Mouse (Mus musculus) adrenal gland, adult (tissue): ENCODE data around the gene Cyp11a1.

Experiments
- DNase-seq, 2 experiments: peaks; one replicate each; pipeline ENCODE4 v3.0.0; 2022 to 2023; ENCODE audit warnings: low spot score in 1 of 2; ENCODE audit not compliant: inconsistent age in 2 of 2

The Cyp11a1 gene

DNA sequence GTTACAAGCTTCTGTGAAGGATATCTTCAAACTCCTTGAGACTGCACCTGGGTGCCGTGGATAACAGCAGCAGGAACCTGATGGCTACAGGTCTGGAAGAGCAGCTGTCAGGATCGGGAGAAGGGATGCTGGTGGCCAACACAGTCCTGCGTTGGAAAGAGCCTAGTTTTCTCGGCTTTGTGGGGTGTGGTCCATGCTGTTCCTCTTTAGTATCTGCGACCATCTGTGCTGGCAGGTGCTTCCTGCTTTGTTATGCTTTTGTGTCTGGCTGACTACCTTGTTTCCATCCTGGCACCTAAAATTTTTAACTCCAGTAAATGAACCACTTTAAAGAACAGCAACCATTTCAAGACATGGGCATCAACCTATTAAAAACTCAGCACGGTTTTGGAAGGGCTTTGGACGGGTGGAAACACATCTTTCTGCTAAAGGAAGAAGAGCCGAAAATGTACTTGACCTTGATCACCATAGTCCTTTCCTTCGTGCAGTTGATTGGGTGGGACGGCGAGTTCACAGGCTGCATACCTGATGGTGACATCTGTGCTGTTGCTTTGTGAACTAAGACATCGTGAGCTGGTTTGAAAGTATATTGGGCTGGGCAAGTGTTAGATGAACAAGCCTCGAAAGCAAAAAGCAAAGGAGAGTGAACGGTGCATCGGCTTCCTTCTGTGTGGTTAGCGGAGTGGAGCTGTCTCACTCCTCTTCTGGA, at the start of gene Cyp11a1:
Gene Cyp11a1 (plus strand): TSS at position 659 of the 709 bp plus-strand sequence.
- DNase-seq, result no peak

DNA sequence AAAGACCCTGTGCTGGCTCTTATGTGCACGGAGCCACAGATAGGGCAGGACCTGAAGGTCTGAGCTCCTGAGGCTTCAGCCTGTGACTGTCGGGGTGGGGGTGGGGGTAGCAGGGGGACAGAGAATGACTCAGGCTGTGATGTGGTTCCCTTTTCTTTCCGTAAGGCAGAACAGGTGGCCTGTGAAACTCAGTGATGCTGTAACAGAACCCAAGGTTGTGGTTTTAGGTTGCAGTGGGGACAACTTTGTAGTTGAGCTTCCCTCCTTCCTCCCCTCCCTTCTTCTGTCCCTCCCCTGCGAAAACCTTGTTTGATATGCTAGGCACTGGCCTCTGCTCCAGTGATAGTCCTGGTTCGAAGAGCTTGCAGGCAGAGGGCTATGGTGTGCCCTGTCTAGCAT, 49.4 kb upstream of the Cyp11a1 start:
- DNase-seq, result no peak

DNA sequence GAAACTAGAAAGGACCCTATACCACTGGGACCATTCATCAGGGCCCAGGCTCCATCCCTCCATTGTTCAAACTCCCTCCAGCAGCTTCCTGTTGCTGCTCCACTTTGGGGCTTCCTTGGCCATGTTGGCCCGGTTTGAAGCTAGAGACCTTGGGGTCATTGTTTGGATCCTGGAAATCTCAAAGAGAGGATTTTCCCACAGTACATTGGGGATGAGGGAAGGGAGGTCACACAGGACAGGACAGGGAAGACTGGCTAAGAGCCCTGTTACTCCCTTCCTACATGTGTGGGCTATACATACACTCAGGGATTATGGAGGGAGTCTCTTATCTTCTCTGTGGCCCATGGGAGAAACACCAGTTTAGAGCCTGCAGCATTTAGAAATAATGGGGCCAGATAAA, 47.6 kb upstream of the Cyp11a1 start:
- no peak for DNase-seq

DNA sequence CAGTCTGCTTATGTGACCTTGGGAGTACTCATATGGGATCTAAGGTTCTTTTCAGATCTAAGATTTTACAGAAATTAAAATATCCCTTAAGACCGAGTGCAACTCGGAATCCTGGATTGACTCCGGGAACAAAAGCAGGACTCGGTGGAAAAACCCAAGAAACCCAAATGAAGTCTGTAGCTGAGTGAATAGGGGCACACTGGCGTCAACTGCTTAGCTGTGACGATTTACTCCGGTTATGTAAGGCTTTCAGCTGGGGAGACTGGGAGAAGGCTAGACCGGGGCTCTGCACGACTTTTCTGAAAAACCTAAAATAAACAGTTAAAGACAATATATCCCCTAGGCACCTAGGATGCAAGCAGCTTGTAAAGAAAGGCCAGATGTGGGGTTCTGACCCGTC, 46.8 kb upstream of the Cyp11a1 start:
- no peak for DNase-seq

DNA sequence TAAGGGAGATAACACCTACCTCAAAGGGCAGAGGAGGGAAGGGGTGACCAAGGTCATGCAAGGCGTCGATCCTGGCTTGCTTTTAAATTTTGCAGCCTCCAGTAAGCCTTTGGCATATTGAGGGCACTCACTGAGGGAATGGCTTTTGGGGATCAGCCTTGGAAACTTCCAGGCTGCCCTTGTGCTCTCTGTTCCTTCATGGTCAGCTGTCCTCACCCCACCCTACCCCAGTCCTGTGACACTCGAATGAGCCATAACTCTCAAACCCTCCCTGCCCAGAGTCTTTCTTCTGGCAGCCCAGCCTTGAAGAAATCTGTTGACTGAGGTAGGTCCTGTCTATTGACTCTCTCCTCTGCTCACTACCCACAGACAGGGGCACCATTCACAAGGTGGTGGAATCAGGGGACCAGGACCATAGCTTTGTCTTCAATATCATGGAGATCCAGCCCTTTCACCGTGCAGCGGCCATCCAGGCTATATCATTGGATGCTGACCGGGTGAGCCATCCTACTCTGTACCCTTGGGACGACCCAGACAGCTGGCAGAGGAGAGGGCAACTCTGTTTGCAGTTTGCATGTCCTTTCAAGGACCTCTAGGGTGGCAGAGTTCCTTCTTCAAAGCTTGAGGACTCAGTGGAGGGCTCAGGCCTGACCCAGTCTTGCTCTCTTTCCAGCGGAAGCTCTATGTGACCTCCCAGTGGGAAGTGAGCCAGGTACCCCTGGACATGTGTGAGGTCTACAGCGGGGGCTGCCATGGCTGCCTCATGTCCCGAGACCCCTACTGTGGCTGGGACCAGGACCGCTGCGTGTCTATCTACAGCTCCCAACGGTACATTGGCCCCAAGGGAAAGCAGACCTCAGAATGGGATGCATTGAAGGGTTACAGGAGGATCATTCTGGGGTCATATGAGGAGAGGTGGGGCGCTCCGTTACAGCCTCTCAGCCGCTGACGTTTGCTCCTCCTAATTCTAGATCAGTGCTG, 46.0 kb upstream of the Cyp11a1 start:
- DNase-seq, result peak; percentile 77 to 81

DNA sequence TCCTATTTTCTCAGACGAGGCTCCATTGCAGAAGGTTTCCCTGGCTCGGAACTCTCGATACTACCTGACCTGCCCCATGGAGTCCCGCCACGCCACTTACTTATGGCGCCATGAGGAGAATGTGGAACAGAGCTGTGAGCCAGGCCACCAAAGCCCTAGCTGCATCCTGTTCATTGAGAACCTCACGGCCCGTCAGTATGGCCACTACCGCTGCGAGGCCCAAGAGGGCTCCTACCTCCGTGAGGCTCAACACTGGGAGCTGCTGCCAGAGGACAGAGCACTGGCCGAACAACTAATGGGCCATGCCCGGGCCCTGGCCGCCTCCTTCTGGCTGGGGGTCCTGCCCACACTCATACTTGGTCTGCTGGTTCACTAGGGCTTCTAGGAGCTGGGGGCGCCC, 45.0 kb upstream of the Cyp11a1 start:
- no peak for DNase-seq

DNA sequence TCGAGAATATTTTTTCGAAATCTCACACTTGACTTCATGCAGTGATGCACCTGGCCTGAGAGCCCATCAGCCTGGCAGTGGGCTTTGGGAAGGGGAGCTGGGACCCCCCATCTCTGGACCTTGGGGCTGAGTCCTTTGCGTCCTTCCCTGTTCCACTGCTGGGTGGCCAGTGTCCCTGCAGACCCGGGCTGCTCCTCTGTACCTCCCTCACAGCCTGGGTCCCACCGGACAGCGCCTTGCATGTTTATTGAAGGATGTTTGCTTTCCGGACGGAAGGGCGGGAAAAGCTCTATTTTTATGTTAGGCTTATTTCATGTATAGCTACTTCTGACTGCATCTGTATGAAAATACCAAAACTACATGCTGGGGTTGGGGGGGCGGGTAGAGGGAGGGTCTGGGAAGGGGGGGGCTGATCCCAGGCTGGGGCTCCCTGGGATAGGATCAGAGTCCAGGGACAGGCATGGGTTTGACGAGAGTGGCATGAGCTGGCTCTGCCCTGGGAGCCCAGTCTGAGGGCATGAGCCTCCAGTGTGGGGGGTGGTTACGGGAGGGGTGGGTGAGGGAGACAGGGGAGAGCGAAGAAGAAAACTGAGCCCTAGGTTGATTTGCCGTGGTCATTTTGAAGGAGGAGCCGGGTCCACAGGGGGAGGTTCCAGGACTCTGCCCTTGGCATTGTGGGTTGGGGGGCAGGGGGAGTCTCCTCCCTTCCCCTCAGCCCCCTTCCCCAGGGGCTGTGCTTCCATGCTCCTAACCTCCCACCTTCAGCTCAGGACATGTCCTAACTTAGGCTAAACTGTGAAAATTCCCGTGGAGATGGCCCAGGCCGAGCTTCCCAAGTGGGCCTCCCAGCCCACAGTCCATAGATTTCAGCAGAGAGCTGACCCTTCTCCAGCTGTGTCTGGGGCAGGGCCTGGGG, 44.1 kb upstream of the Cyp11a1 start:
- DNase-seq, result no peak

DNA sequence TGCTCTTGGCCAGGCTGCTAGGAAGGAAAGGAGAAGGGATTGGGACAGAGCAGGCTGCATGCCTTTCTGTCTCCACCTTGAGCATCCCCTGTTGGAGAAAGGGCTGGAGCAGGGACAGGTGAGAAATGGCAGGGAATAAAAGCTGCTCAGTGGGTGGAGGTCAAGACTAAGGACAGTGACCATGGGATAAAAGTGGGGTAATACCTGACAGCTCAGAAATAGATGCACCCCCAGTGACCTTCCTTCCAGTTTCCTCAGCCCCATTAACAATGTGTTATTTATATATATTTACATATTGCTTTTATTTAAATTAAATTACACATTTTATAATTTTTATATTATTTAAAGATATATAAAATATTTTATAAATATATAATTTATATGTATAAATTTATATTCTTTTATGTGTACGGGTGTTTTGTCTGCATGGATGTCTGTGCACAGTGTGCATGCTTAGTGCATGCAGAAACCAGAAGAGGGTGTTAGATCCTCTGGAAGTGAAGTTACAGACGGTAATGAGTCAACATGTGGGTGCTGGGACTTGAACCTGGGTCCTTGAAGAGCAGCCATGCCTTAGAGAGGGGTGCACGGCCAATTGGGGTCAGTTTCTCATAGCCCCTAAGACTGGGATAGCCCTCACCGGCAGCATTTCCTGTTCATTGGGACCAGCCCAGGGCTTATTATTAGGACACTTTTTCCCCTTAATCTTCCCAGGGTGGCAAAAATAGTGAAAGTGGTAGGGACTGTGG, 42.8 kb upstream of the Cyp11a1 start:
- no peak for DNase-seq

DNA sequence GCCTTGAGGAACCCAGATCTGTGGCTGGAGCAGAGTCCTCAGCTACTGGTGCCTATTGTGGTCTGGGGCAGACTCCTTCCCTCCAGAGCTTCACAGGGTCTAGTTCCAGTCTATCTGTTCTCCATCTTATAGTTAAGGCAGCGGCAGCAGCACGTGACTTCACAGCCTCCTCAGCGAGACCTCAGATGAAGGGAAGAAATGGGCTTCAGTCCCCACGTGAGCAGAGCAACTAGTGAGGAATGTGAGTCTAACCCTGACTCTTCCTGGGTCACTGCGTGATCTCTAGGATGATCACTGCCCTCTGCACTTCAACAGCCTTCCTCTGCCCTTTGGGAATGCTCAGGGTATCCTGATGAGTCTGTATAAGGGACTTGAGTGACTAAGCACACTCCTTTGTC, 42.2 kb upstream of the Cyp11a1 start:
- DNase-seq, result no peak

DNA sequence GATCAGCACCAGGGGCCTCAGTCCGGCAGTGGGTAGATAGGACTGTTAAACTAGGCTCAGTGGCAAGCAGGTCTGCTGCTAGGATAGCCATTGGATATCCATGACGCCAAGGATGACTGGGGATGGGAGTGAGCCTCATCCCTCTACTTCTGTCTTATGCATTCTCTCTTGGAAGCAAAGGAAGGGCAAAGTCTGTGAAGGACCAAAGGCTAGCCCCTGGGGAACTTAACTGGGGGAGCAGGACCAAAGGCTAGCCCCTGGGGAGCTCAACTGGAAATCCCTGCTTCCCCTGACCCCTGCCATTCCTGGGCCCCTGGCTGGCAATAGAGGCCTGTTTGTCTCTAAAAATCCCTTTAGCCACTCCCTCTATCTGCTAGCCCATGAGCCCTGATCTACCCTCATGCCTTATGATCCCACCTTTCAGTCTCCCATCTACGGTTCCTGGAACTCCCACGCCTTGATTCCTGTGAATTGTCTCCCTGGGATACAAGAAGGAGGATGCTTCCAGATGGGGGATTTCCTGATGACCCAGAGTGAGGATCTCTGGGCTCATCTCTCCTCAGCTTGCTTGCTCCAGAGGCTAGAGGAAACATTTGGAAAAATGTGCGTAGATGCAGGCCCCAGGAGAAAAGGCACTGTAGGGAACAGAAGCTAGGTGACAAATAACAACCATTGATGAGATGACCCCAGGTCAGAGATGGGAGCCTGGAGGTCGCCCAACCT, 41.5 kb upstream of the Cyp11a1 start:
- DNase-seq, result no peak

DNA sequence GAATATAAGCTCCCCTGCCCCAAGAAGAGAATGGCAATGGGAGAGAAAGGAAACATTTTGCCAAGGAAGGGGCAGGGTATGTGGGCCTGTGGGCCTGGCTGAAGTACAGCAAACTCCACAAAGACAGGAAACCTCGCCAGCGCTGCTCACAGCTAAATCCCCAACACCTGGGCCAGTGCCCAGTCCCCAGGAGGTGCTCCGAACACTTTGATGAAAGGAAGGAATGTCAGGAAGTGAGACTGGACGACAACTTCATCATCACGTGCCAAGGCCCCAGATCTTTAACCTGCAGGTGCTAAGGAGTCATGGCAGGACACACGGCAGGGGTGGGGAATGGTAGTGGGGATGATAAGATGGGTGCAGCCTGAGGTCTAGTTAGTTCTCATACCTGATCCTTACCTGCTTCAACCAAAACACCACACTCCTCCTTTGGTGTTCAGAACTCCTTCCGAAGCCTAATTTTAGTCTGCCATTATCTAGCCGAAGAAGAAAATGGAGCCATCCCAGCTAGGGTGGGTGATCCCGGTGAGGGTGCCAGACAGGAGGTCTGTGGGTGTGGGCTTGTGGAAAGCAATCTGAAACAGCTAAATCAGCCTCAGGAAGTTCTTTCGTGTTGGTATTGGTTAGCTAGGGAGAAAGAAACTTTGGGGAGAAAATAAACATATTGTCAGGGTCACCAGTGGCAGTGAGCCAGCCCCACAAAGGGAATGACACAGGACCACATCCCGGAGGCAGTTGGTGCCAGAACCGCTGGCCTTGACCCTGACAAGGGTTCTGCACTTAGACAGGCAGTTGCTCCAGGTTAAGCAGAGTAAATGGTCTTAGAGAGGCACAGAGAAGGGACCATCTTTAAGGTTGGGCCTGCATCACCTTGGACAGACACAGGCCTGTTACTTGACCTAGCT, 40.7 kb upstream of the Cyp11a1 start:
- DNase-seq, result peak; percentile 89 to 95

DNA sequence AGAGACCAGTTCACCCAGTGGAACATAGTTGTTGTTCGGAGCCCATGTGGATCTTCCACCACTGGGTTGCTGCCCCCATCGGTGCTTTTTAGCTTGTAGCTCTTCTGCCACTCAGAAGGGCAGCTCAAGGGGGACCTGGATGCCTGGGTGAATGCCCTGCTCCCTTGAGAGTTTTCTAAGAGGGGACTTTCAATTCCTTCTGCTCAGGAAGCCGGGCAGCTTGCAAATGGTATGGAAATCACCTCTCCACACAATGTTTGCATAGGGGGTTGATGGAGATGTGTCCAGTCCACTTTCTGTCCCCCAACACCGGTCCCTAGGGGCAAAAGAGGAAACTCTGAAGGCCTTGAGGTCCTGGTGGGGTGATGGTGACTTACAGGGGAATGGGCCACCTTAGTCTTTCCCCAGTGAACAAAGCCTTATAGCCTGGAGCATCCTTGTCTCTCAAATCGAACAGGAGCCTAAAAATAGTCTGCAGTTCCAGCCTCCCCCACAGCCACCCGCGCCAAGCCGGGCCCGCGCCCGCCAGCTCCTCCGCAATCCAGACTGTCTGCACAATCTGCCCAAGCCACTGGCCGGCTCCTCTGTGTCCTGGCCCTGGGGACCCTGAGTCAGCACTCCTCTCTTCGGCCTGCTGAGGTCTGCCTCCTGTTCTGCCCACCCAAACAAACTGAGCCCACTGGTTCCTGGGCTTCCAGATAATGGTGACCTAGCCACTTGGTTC, 38.8 kb upstream of the Cyp11a1 start:
- DNase-seq, result no peak

DNA sequence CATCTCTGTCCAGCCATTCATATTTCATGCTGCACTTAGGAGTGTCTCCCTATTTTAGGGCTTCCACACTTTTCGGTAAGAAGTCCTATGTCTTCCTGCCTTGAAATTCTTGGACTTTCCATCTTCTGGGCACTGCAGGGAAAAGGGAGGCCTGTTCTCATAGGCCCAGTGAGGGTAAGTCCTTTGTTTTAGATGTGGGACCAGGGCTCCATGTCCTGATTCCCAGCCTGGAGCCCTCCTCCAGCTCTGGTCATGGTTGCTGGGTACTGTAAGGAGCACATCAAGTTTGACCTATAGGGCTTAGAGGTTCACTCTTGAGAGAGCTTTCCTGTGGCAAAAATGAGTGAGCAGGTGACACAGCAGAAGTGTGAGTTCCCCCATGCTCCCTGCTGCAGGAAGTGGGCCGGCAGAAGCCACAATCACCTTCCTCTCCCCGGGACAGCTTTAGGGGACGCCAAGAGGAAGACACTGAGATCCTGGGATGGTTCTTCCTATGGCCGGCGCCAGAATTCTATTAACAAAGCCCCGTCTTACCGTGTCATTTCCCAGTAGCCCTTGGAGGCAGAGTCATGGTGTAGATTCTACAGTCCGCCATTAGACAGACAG, 37.9 kb upstream of the Cyp11a1 start:
- DNase-seq, result no peak

DNA sequence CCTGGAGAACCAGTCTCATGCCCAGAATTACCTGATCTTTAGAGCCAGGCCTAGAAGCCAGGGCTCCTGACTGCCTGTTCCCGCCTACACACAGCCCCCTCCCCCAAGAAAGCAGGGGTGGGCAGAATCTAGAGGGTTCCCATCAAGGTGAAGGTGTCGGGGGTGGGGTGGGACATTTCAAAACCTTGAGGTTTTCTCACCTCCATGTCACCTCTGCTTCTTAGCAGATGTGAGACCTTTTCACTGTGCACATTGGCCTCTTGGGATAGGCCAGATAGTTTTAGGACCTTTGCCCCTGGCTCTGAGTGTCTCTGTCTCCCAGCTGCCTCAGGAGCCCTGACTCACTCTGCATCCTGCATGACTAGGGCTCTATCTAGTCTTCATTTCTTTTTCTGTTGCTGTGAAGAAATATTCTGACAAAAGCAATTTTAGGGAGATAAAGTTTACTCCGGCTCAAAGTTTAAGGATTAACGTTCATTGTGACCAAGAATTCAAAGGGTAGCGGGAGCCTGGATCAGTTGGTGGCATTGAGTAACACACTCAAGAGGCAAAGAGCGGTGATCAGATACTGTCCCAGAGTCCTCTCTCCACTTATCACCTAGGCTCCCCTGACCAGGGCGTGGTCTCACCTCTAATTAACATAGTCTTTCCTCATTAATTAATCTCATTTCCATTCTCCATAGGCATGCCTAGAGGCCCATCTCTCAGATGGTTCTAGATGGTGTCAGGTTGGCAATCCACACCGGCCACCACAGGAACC, 37.2 kb upstream of the Cyp11a1 start:
- no peak for DNase-seq

DNA sequence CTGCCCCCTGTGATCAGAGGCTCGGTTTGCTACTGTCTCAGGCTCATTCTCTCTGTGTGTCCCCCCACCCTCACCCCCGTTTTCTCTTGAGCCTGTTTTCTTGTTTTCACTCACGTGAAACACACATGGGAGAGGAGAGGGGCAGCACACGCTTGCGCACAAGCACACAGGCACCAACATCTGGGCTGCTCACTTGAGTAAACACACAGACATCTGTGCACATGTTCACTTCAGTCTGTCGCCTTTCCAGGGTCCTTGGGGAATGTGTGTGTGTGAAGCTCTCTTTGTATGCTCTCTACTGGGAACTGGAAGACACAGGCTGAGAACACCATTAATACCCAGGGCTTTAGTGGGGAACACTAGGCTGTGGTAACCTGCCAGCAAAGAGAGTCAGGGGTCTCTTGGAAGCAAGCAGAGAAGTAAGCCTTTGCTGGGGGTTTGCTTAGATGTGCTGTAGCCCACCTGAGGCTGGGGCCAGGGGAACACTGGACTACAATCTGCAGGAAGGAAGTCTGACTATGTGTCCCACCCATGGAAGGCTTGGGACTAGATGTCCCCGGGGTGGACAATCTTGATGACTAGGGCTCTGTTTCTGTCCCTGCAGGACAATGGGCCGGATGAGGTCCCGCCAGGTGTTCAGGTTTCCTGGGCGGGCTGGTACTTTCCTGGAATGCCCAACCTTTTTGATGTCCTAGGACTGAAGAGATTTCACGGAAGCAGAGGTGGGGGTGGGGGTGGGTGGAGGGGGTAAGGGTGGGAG, 36.3 kb upstream of the Cyp11a1 start:
- DNase-seq, result no peak

DNA sequence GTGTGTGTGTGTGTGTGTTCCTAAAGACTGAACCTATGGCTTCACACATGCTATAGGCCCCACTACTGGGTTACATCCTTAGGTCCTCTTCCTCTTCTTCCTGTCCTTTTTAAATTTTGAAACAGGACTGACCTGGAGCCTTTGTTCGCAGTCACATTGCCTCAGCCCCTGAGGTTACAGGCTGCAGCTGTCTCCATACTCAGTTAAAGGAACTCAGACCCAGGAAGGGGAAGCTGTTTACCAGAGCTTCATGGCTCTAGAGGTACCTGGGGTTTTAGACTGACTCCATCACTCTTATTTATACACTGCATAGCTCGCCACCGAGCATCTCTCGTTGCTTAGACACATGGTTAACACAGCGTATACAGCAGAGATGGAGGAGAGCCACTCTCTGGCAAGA, 34.8 kb upstream of the Cyp11a1 start:
- no peak for DNase-seq
